Mouse (Mus musculus): ENCODE results near the gene Npsr1. TPM values are rescaled to one million over a fixed set of nuclear protein-coding genes. Genes with fewer than 3 reads are reported as not detected.

Gene Npsr1
- not detected in 2 replicates for polyA plus RNA-seq (2014; fragmentation: Nextera tagmentation; extraction: Ambion mirVana)

- Histone ChIP-seq H3K4me3 (ENCODE audit: low read depth, low read length) (no peak within 1 kb of the TSS), H3K4me1 (replicated peaks; ENCODE audit: control insufficient read depth, insufficient read depth, low read length) (no peaks in the 10 kb centered on the region), H3K27me3 (ENCODE audit: control insufficient read depth, insufficient read depth, low read length) (no peaks in the 10 kb centered on the region), H3K4me2 (replicated peaks; ENCODE audit: low read depth, low read length) (no peak within 1 kb of the TSS), H3K9ac (ENCODE audit: low read depth, low read length) (no peak within 1 kb of the TSS), H3K27ac (ENCODE audit: low read depth, low read length) (no peak within 1 kb of the TSS), H3K9me3 (ENCODE audit: control insufficient read depth, low read length) (no peaks in the 10 kb centered on the region), H3K36me3 (ENCODE audit: control insufficient read depth, insufficient read depth, low read length) (no peaks in the 10 kb centered on the region)
- no peak for DNase-seq (ENCODE audit: low spot score)
- 70% methylated on average over 7 of the region's 7 CpGs for WGBS
- ATAC-seq (ENCODE audit: low FRiP score), result no peak
Measured at GRCm38 (mm10) chr9:24097696-24098095, at the start of gene Npsr1. Gene Npsr1, plus strand, starts transcription at chr9:24097996.

- no peaks in the 10 kb centered on the region for H3K9me3 ChIP-seq (ENCODE audit: control insufficient read depth, low read length)
- no peak overlapping the region for H3K4me3 ChIP-seq (ENCODE audit: low read depth, low read length)
- H3K27ac ChIP-seq (ENCODE audit: low read depth, low read length), result no peak overlapping the region
- H3K4me2 ChIP-seq (replicated peaks; ENCODE audit: low read depth, low read length), result no peak overlapping the region
- H3K36me3 ChIP-seq (ENCODE audit: control insufficient read depth, insufficient read depth, low read length), result no peaks in the 10 kb centered on the region
- no peak for ATAC-seq (ENCODE audit: low FRiP score)
- H3K4me1 ChIP-seq (replicated peaks; ENCODE audit: control insufficient read depth, insufficient read depth, low read length), result no peaks in the 10 kb centered on the region
- DNase-seq (ENCODE audit: low spot score), result no peak
- no peaks in the 10 kb centered on the region for H3K27me3 ChIP-seq (ENCODE audit: control insufficient read depth, insufficient read depth, low read length)
- H3K9ac ChIP-seq (ENCODE audit: low read depth, low read length), result no peak overlapping the region
Measured at GRCm38 (mm10) chr9:24051538-24051937, 46.3 kb upstream of the Npsr1 start.

- no peak for DNase-seq (ENCODE audit: low spot score)
- H3K4me3 ChIP-seq (ENCODE audit: low read depth, low read length), result no peak overlapping the region
- H3K4me1 ChIP-seq (replicated peaks; ENCODE audit: control insufficient read depth, insufficient read depth, low read length), result no peaks in the 10 kb centered on the region
- no peaks in the 10 kb centered on the region for H3K27me3 ChIP-seq (ENCODE audit: control insufficient read depth, insufficient read depth, low read length)
- no peak for ATAC-seq (ENCODE audit: low FRiP score)
- no peaks in the 10 kb centered on the region for H3K9me3 ChIP-seq (ENCODE audit: control insufficient read depth, low read length)
- no peak overlapping the region for H3K9ac ChIP-seq (ENCODE audit: low read depth, low read length)
- H3K36me3 ChIP-seq (ENCODE audit: control insufficient read depth, insufficient read depth, low read length), result no peaks in the 10 kb centered on the region
- H3K27ac ChIP-seq (ENCODE audit: low read depth, low read length), result no peak overlapping the region
- no peak overlapping the region for H3K4me2 ChIP-seq (replicated peaks; ENCODE audit: low read depth, low read length)
Measured at GRCm38 (mm10) chr9:24063251-24063650, 34.5 kb upstream of the Npsr1 start.

- Histone ChIP-seq H3K27me3 (ENCODE audit: control insufficient read depth, insufficient read depth, low read length) (no peaks in the 10 kb centered on the region), H3K4me3 (ENCODE audit: low read depth, low read length) (no peak overlapping the region), H3K27ac (ENCODE audit: low read depth, low read length) (no peak overlapping the region), H3K4me1 (replicated peaks; ENCODE audit: control insufficient read depth, insufficient read depth, low read length) (no peaks in the 10 kb centered on the region), H3K36me3 (ENCODE audit: control insufficient read depth, insufficient read depth, low read length) (no peaks in the 10 kb centered on the region), H3K9me3 (ENCODE audit: control insufficient read depth, low read length) (no peaks in the 10 kb centered on the region), H3K9ac (ENCODE audit: low read depth, low read length) (no peak overlapping the region), H3K4me2 (replicated peaks; ENCODE audit: low read depth, low read length) (no peak overlapping the region)
- 87% methylated on average over 1 of the region's 1 CpGs for WGBS
- DNase-seq (ENCODE audit: low spot score) (no peak), ATAC-seq (ENCODE audit: low FRiP score) (no peak)
Measured at GRCm38 (mm10) chr9:24071664-24072063, 26.1 kb upstream of the Npsr1 start.

- Histone ChIP-seq H3K9me3 (ENCODE audit: control insufficient read depth, low read length) (no peaks in the 10 kb centered on the region), H3K4me1 (replicated peaks; ENCODE audit: control insufficient read depth, insufficient read depth, low read length) (no peaks in the 10 kb centered on the region), H3K27ac (ENCODE audit: low read depth, low read length) (no peak overlapping the region), H3K9ac (ENCODE audit: low read depth, low read length) (no peak overlapping the region), H3K36me3 (ENCODE audit: control insufficient read depth, insufficient read depth, low read length) (no peaks in the 10 kb centered on the region), H3K4me2 (replicated peaks; ENCODE audit: low read depth, low read length) (no peak overlapping the region), H3K27me3 (ENCODE audit: control insufficient read depth, insufficient read depth, low read length) (no peaks in the 10 kb centered on the region), H3K4me3 (ENCODE audit: low read depth, low read length) (no peak overlapping the region)
- DNase-seq (ENCODE audit: low spot score) (no peak), ATAC-seq (ENCODE audit: low FRiP score) (no peak)
Measured at GRCm38 (mm10) chr9:24077596-24077995, 20.2 kb upstream of the Npsr1 start.

GRCm38 (mm10) chr9:24091875-24092274 is 5.9 kb upstream of the Npsr1 start:
- DNase-seq (ENCODE audit: low spot score), result no peak
- H3K9ac ChIP-seq (ENCODE audit: low read depth, low read length), result no peak overlapping the region
- H3K27me3 ChIP-seq (ENCODE audit: control insufficient read depth, insufficient read depth, low read length), result no peaks in the 10 kb centered on the region
- no peaks in the 10 kb centered on the region for H3K9me3 ChIP-seq (ENCODE audit: control insufficient read depth, low read length)
- no peak overlapping the region for H3K4me3 ChIP-seq (ENCODE audit: low read depth, low read length)
- H3K4me1 ChIP-seq (replicated peaks; ENCODE audit: control insufficient read depth, insufficient read depth, low read length), result no peaks in the 10 kb centered on the region
- no peak overlapping the region for H3K27ac ChIP-seq (ENCODE audit: low read depth, low read length)
- no peak for ATAC-seq (ENCODE audit: low FRiP score)
- no peaks in the 10 kb centered on the region for H3K36me3 ChIP-seq (ENCODE audit: control insufficient read depth, insufficient read depth, low read length)
- H3K4me2 ChIP-seq (replicated peaks; ENCODE audit: low read depth, low read length), result no peak overlapping the region

- DNase-seq (ENCODE audit: low spot score) (no peak), ATAC-seq (ENCODE audit: low FRiP score) (no peak)
- H3K4me2 ChIP-seq (replicated peaks; ENCODE audit: low read depth, low read length), result no peak overlapping the region
- no peaks in the 10 kb centered on the region for H3K36me3 ChIP-seq (ENCODE audit: control insufficient read depth, insufficient read depth, low read length)
- H3K4me1 ChIP-seq (replicated peaks; ENCODE audit: control insufficient read depth, insufficient read depth, low read length), result no peaks in the 10 kb centered on the region
- H3K27me3 ChIP-seq (ENCODE audit: control insufficient read depth, insufficient read depth, low read length), result no peaks in the 10 kb centered on the region
- no peak overlapping the region for H3K27ac ChIP-seq (ENCODE audit: low read depth, low read length)
- 78% methylated on average over 2 of the region's 2 CpGs for WGBS
- H3K9me3 ChIP-seq (ENCODE audit: control insufficient read depth, low read length), result no peaks in the 10 kb centered on the region
- H3K9ac ChIP-seq (ENCODE audit: low read depth, low read length), result no peak overlapping the region
- H3K4me3 ChIP-seq (ENCODE audit: low read depth, low read length), result no peak overlapping the region
Measured at GRCm38 (mm10) chr9:24098526-24098925, 730 bp downstream of the Npsr1 start.

- Histone ChIP-seq H3K36me3 (ENCODE audit: control insufficient read depth, insufficient read depth, low read length) (no peaks in the 10 kb centered on the region), H3K4me1 (replicated peaks; ENCODE audit: control insufficient read depth, insufficient read depth, low read length) (no peaks in the 10 kb centered on the region), H3K4me2 (replicated peaks; ENCODE audit: low read depth, low read length) (no peak overlapping the region), H3K27ac (ENCODE audit: low read depth, low read length) (no peak overlapping the region), H3K9ac (ENCODE audit: low read depth, low read length) (no peak overlapping the region), H3K4me3 (ENCODE audit: low read depth, low read length) (no peak overlapping the region), H3K27me3 (ENCODE audit: control insufficient read depth, insufficient read depth, low read length) (no peaks in the 10 kb centered on the region), H3K9me3 (ENCODE audit: control insufficient read depth, low read length) (no peaks in the 10 kb centered on the region)
- DNase-seq (ENCODE audit: low spot score), result no peak
- WGBS, result 82% methylated on average over 4 of the region's 4 CpGs
- no peak for ATAC-seq (ENCODE audit: low FRiP score)
Measured at GRCm38 (mm10) chr9:24099631-24100030, 1.8 kb downstream of the Npsr1 start.

- Histone ChIP-seq H3K4me2 (replicated peaks; ENCODE audit: low read depth, low read length) (no peak overlapping the region), H3K27ac (ENCODE audit: low read depth, low read length) (no peak overlapping the region), H3K4me3 (ENCODE audit: low read depth, low read length) (no peak overlapping the region), H3K27me3 (ENCODE audit: control insufficient read depth, insufficient read depth, low read length) (no peaks in the 10 kb centered on the region), H3K9ac (ENCODE audit: low read depth, low read length) (no peak overlapping the region), H3K9me3 (ENCODE audit: control insufficient read depth, low read length) (no peaks in the 10 kb centered on the region), H3K4me1 (replicated peaks; ENCODE audit: control insufficient read depth, insufficient read depth, low read length) (no peaks in the 10 kb centered on the region), H3K36me3 (ENCODE audit: control insufficient read depth, insufficient read depth, low read length) (no peaks in the 10 kb centered on the region)
- 48% methylated on average over 4 of the region's 4 CpGs for WGBS
- DNase-seq (ENCODE audit: low spot score) (peak; percentile 72), ATAC-seq (ENCODE audit: low FRiP score) (peak; percentile 78; the same call in 1 of the 2 replicates)
Measured at GRCm38 (mm10) chr9:24119423-24119822, 21.6 kb downstream of the Npsr1 start.

Measured in hindbrain, embryonic 11.5 days (tissue).